Mouse (Mus musculus): Measurements from ENCODE around the gene Meaf6.

DNA sequence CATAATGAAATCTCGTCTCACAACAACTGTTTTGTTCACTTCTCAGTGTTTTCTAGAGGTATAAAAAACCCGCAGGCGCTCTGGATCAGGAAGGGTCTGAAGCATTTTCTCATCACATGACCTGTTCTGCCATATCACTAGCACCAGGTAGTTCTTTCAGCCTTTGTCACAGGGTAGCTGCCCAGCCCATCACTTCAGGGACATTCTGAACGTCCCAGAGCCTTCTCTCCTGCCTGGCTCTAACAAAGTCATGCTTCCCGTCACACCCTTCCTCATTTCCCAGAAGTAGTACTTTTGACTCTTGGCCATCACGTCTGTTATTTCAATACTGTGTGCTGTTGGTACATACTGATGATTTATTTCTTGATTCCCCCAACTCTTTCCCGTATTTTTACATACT, 40.5 kb upstream of the Meaf6 start:
- TF ChIP-seq POLR2A (IDR thresholded peaks at IDR 0.05; ENCODE audit: insufficient read depth, low read depth, low read length) (no peak), CTCF (IDR thresholded peaks at IDR 0.05) (no peak)

Measured in heart, adult 2 months (tissue).